Mouse (Mus musculus): Measurements from ENCODE around the gene Nucks1. TPM values are rescaled to one million over a fixed set of nuclear protein-coding genes. Genes with fewer than 3 reads are reported as not detected.
A peak's percentile ranks its signal among the peaks of the same experiment; 100 is the strongest.

Gene Nucks1
- polyA plus RNA-seq, 1 experiment from 2014 or later: 77.9 TPM

- 0% methylated on average over 20 of the region's 35 CpGs for WGBS
These were observed 52.3 kb downstream of the Nucks1 start, which contains the start of gene Slc45a3 for GRCm38 (mm10) chr1:131962606-131963084. Gene Slc45a3, plus strand, starts transcription at chr1:131962967.

GRCm38 (mm10) chr1:131963085-131963951 is 53.0 kb downstream of the Nucks1 start:
- WGBS: under 1% methylated on average over 48 of the region's 76 CpGs
- Histone ChIP-seq H3K9me3 (ENCODE audit: low read length) (no peaks in the 10 kb centered on the region), H3K4me1 (ENCODE audit: insufficient read depth, low read length) (peaks cover 35% of the 10 kb centered on the region), H3K4me3 (ENCODE audit: low read length) (peak overlapping the region; percentile 78), H3K27ac (ENCODE audit: low read length) (no peak overlapping the region), H3K4me2 (replicated peaks; ENCODE audit: low read depth, low read length) (peak overlapping the region; percentile 99), H3K36me3 (ENCODE audit: insufficient read depth, low read length) (no peaks in the 10 kb centered on the region), H3K9ac (replicated peaks; ENCODE audit: low read length) (peak overlapping the region; percentile 79), H3K27me3 (ENCODE audit: insufficient read depth, low read length) (peaks cover 6% of the 10 kb centered on the region; the same call in 1 of the 2 replicates)
- peak; percentile 73 for ATAC-seq (ENCODE audit: low FRiP score, low TSS enrichment)

More at GRCm38 (mm10) chr1:131962606-131963084, 52.3 kb downstream of the Nucks1 start, which contains the start of gene Slc45a3:
- Histone ChIP-seq H3K36me3 (ENCODE audit: insufficient read depth, low read length) (no peaks in the 10 kb centered on the region), H3K4me1 (ENCODE audit: insufficient read depth, low read length) (peaks cover 32% of the 10 kb centered on the region), H3K4me3 (ENCODE audit: low read length) (peak within 1 kb of the TSS; percentile 78), H3K4me2 (replicated peaks; ENCODE audit: low read depth, low read length) (peak within 1 kb of the TSS; percentile 99), H3K27ac (ENCODE audit: low read length) (no peak within 1 kb of the TSS), H3K27me3 (ENCODE audit: insufficient read depth, low read length) (peaks cover 6% of the 10 kb centered on the region), H3K9ac (replicated peaks; ENCODE audit: low read length) (peak within 1 kb of the TSS; percentile 79), H3K9me3 (ENCODE audit: low read length) (no peaks in the 10 kb centered on the region)
- ATAC-seq (ENCODE audit: low FRiP score, low TSS enrichment): peak; percentile 72

GRCm38 (mm10) chr1:131964100-131964499 is 53.8 kb downstream of the Nucks1 start:
- Histone ChIP-seq H3K27me3 (ENCODE audit: insufficient read depth, low read length) (peaks cover 6% of the 10 kb centered on the region; the same call in 1 of the 2 replicates), H3K4me2 (replicated peaks; ENCODE audit: low read depth, low read length) (peak overlapping the region; percentile 99), H3K4me3 (ENCODE audit: low read length) (peak overlapping the region; percentile 78), H3K9me3 (ENCODE audit: low read length) (no peaks in the 10 kb centered on the region), H3K4me1 (ENCODE audit: insufficient read depth, low read length) (peaks cover 43% of the 10 kb centered on the region), H3K9ac (replicated peaks; ENCODE audit: low read length) (no peak overlapping the region), H3K36me3 (ENCODE audit: insufficient read depth, low read length) (no peaks in the 10 kb centered on the region), H3K27ac (ENCODE audit: low read length) (no peak overlapping the region)
- no peak for ATAC-seq (ENCODE audit: low FRiP score, low TSS enrichment)
- 39% methylated on average over 5 of the region's 5 CpGs for WGBS

GRCm38 (mm10) chr1:131964580-131964979 is 54.2 kb downstream of the Nucks1 start:
- H3K27ac ChIP-seq (ENCODE audit: low read length): no peak overlapping the region
- no peaks in the 10 kb centered on the region for H3K9me3 ChIP-seq (ENCODE audit: low read length)
- no peaks in the 10 kb centered on the region for H3K36me3 ChIP-seq (ENCODE audit: insufficient read depth, low read length)
- H3K9ac ChIP-seq (replicated peaks; ENCODE audit: low read length): no peak overlapping the region
- ATAC-seq (ENCODE audit: low FRiP score, low TSS enrichment): no peak
- H3K27me3 ChIP-seq (ENCODE audit: insufficient read depth, low read length): peaks cover 6% of the 10 kb centered on the region; the same call in 1 of the 2 replicates
- H3K4me3 ChIP-seq (ENCODE audit: low read length): 0 out of 2 replicates have a peak overlapping the region, but pooled peaks have one; percentile 78
- peak overlapping the region; percentile 99; the same call in 1 of the 2 replicates for H3K4me2 ChIP-seq (replicated peaks; ENCODE audit: low read depth, low read length)
- peaks cover 44% of the 10 kb centered on the region for H3K4me1 ChIP-seq (ENCODE audit: insufficient read depth, low read length)
- 73% methylated on average over 7 of the region's 7 CpGs for WGBS

- WGBS: 25% methylated on average over 5 of the region's 5 CpGs
These were observed 55.5 kb downstream of the Nucks1 start for GRCm38 (mm10) chr1:131965818-131966217.

GRCm38 (mm10) chr1:131967336-131967735 is 57.0 kb downstream of the Nucks1 start:
- H3K27ac ChIP-seq (ENCODE audit: low read length): peak overlapping the region; percentile 45; the same call in 1 of the 2 replicates

More at GRCm38 (mm10) chr1:131965818-131966217, 55.5 kb downstream of the Nucks1 start:
- no peak for ATAC-seq (ENCODE audit: low FRiP score, low TSS enrichment)
- Histone ChIP-seq H3K9ac (replicated peaks; ENCODE audit: low read length) (no peak overlapping the region), H3K36me3 (ENCODE audit: insufficient read depth, low read length) (no peaks in the 10 kb centered on the region), H3K9me3 (ENCODE audit: low read length) (no peaks in the 10 kb centered on the region), H3K27me3 (ENCODE audit: insufficient read depth, low read length) (peaks cover 6% of the 10 kb centered on the region; the same call in 1 of the 2 replicates), H3K4me2 (replicated peaks; ENCODE audit: low read depth, low read length) (no peak overlapping the region), H3K4me3 (ENCODE audit: low read length) (no peak overlapping the region), H3K4me1 (ENCODE audit: insufficient read depth, low read length) (peaks cover 56% of the 10 kb centered on the region), H3K27ac (ENCODE audit: low read length) (no peak overlapping the region)

GRCm38 (mm10) chr1:131968556-131968955 is 58.2 kb downstream of the Nucks1 start:
- Histone ChIP-seq H3K9ac (replicated peaks; ENCODE audit: low read length) (no peak overlapping the region), H3K27me3 (ENCODE audit: insufficient read depth, low read length) (no peaks in the 10 kb centered on the region; the same call in 1 of the 2 replicates), H3K27ac (ENCODE audit: low read length) (peak overlapping the region; percentile 35; the same call in 1 of the 2 replicates), H3K9me3 (ENCODE audit: low read length) (no peaks in the 10 kb centered on the region), H3K36me3 (ENCODE audit: insufficient read depth, low read length) (no peaks in the 10 kb centered on the region), H3K4me1 (ENCODE audit: insufficient read depth, low read length) (peaks cover 75% of the 10 kb centered on the region), H3K4me2 (replicated peaks; ENCODE audit: low read depth, low read length) (no peak overlapping the region), H3K4me3 (ENCODE audit: low read length) (no peak overlapping the region)
- ATAC-seq (ENCODE audit: low FRiP score, low TSS enrichment): no peak
- WGBS: 53% methylated on average over 3 of the region's 3 CpGs

More at GRCm38 (mm10) chr1:131967336-131967735, 57.0 kb downstream of the Nucks1 start:
- H3K9ac ChIP-seq (replicated peaks; ENCODE audit: low read length): no peak overlapping the region
- ATAC-seq (ENCODE audit: low FRiP score, low TSS enrichment): no peak
- no peaks in the 10 kb centered on the region for H3K36me3 ChIP-seq (ENCODE audit: insufficient read depth, low read length)
- WGBS: 32% methylated on average over 7 of the region's 7 CpGs
- no peak overlapping the region for H3K4me3 ChIP-seq (ENCODE audit: low read length)
- H3K4me1 ChIP-seq (ENCODE audit: insufficient read depth, low read length): peaks cover 69% of the 10 kb centered on the region
- H3K27me3 ChIP-seq (ENCODE audit: insufficient read depth, low read length): peaks cover 2% of the 10 kb centered on the region; the same call in 1 of the 2 replicates
- H3K9me3 ChIP-seq (ENCODE audit: low read length): no peaks in the 10 kb centered on the region
- H3K4me2 ChIP-seq (replicated peaks; ENCODE audit: low read depth, low read length): no peak overlapping the region

GRCm38 (mm10) chr1:131968983-131969382 is 58.6 kb downstream of the Nucks1 start:
- 66% methylated on average over 6 of the region's 6 CpGs for WGBS
- peak overlapping the region; percentile 35; the same call in 1 of the 2 replicates for H3K27ac ChIP-seq (ENCODE audit: low read length)
- no peak for ATAC-seq (ENCODE audit: low FRiP score, low TSS enrichment)

GRCm38 (mm10) chr1:131969825-131970224 is 59.5 kb downstream of the Nucks1 start:
- Histone ChIP-seq H3K9me3 (ENCODE audit: low read length) (no peaks in the 10 kb centered on the region), H3K4me2 (replicated peaks; ENCODE audit: low read depth, low read length) (no peak overlapping the region), H3K27ac (ENCODE audit: low read length) (no peak overlapping the region), H3K4me3 (ENCODE audit: low read length) (no peak overlapping the region), H3K4me1 (ENCODE audit: insufficient read depth, low read length) (peaks cover 76% of the 10 kb centered on the region), H3K9ac (replicated peaks; ENCODE audit: low read length) (no peak overlapping the region), H3K27me3 (ENCODE audit: insufficient read depth, low read length) (no peaks in the 10 kb centered on the region), H3K36me3 (ENCODE audit: insufficient read depth, low read length) (no peaks in the 10 kb centered on the region)
- ATAC-seq (ENCODE audit: low FRiP score, low TSS enrichment): no peak
- WGBS: 60% methylated on average over 4 of the region's 4 CpGs

More at GRCm38 (mm10) chr1:131968983-131969382, 58.6 kb downstream of the Nucks1 start:
- Histone ChIP-seq H3K9ac (replicated peaks; ENCODE audit: low read length) (no peak overlapping the region), H3K4me2 (replicated peaks; ENCODE audit: low read depth, low read length) (no peak overlapping the region), H3K27me3 (ENCODE audit: insufficient read depth, low read length) (no peaks in the 10 kb centered on the region; the same call in 1 of the 2 replicates), H3K9me3 (ENCODE audit: low read length) (no peaks in the 10 kb centered on the region), H3K4me3 (ENCODE audit: low read length) (no peak overlapping the region), H3K4me1 (ENCODE audit: insufficient read depth, low read length) (peaks cover 75% of the 10 kb centered on the region), H3K36me3 (ENCODE audit: insufficient read depth, low read length) (no peaks in the 10 kb centered on the region)

Data from kidney, embryonic 16.5 days (tissue).